Mouse (Mus musculus) cerebellum, postnatal 14 days (tissue): ENCODE measurements around the gene Btg1.
A peak's percentile ranks its signal among the peaks of the same experiment; 100 is the strongest.

Experiments used
- DNase-seq, 2 experiments: peaks; one replicate each; pipeline ENCODE4 v3.0.0; 2021; ENCODE audit warnings: mixed read lengths in 2 of 2

Gene Btg1

GRCm38 (mm10) chr10:96616709-96617116 lies at the start of gene Btg1:
Gene Btg1 (plus strand): TSS chr10:96617006.
- peak; percentile 100 for DNase-seq

GRCm38 (mm10) chr10:96569469-96569868 lies 47.3 kb upstream of the Btg1 start:
- DNase-seq: no peak

DNA sequence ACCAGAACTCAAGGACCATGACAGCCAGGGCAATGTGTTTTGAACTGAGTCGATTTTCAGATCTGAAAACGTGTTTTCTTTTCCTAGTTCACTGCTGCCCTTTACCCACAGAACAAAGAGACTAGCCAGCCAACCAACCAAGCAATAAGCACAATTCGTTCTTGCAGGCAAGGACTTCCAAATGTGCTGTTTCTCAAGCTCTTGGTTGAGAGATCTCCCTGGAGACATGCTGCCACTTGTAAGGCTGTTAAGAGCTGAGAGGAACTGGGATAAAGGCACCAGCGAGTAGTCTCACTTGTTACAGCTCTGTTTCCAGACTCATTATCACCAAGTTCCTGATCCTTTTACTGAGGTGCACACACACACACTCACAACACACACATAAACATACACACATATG lies 45.6 kb upstream of the Btg1 start:
- no peak for DNase-seq

DNA sequence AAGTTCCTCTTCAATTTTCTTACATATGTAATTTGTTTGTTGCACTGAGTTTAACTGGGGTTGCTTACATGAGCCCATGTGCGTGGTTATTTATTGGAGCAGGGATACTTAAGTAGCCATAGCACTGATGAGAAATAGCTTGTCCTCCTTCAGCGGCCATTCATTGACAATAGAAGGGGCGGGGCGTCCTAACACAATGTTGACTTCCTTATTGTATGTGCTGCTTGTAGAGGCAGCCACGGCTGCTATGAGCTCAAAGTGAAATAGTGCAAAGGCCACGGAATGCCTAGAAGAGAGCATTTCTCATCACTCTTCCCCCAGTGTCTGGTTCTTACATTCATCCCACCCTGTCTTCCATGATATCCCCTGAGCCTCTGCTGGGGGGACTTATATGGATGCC lies 42.0 kb upstream of the Btg1 start:
- DNase-seq: no peak

- no peak for DNase-seq
Measured at GRCm38 (mm10) chr10:96575338-96575737, 41.5 kb upstream of the Btg1 start.

- no peak for DNase-seq
Measured at GRCm38 (mm10) chr10:96578924-96579323, 37.9 kb upstream of the Btg1 start.

DNA sequence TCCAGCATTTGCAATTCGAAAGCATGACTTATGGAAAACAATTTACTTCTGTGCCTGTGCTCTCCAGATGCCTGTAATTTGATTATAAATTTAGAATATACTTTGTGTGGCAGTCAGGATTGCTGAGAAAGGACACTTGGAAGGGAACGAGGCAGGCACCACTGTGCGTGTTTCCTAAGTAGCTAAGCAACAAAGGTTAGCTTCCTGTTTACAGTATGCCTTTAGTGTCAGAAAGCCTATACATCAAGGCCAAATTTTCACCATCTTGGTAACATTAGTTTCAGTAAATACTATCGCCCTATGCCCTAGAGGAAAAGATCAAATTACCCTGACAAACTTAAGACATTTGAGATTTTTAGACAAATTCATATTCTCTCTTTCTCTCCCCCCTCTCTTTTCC lies 37.4 kb upstream of the Btg1 start:
- peak in 1 of 2 experiments; percentile 5 for DNase-seq

- peak; percentile 21 to 32 for DNase-seq
Measured at GRCm38 (mm10) chr10:96580246-96580645, 36.6 kb upstream of the Btg1 start.

- no peak for DNase-seq
Measured at GRCm38 (mm10) chr10:96581232-96581631, 35.6 kb upstream of the Btg1 start.

GRCm38 (mm10) chr10:96586191-96586880 lies 30.5 kb upstream of the Btg1 start:
- no peak for DNase-seq

- no peak for DNase-seq
Measured at GRCm38 (mm10) chr10:96586881-96587217, 30.0 kb upstream of the Btg1 start.

GRCm38 (mm10) chr10:96588233-96588632 lies 28.6 kb upstream of the Btg1 start:
- no peak for DNase-seq

- DNase-seq: no peak
Measured at GRCm38 (mm10) chr10:96589781-96590180, 27.0 kb upstream of the Btg1 start.

GRCm38 (mm10) chr10:96592089-96592488 lies 24.7 kb upstream of the Btg1 start:
- no peak for DNase-seq

DNA sequence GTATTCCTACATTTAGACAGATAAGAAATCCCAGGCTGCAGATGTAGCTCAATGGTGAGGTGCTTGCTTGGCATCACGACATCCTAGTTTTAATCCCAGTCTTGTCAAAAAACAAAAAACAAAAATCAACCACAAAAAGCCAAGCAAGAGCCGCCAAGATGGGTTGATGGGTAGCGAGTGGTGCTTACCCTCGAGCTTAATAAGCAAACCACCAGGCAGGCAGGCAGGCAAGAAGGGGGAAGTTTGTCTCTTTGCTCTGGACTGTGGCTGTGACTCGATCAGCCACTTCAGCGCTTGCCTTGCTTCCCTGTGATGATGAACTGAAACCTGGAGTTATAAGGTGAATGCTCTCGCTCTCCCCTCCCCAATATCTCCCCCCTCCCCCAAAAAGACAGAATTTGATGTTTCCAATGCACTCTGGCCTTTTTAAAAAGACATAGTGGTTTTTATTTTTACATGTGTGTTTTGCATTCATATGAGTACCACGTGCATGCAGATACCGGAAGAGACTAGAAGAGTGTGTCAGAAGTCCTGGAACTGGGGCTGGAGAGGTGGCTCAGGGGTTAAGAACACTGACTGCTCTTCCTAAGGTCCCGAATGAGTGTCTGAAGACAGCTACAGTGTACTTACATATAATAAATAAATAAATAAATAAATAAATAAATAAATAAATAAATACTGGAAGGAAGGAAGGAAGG lies 21.2 kb upstream of the Btg1 start:
- DNase-seq: no peak

- DNase-seq: no peak
Measured at GRCm38 (mm10) chr10:96596411-96596810, 20.4 kb upstream of the Btg1 start.

DNA sequence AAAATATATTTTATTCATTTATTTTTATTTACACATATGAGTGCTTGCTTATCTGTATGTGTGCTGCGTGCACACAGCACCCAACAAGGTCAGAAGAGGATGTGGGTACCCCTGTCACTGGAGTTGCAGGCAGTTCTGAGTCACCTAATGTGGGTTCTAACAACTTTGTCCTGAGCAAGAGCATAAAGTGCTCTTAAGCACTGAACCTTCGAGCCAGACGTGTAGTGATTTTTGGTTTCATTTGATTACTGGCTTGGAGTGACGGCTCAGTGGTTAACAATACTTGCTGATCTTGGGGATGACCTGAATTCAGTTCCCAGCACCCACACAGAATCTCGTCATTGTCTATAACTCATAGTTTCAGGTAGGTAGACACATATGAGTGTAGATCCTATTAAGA lies 17.2 kb upstream of the Btg1 start:
- no peak for DNase-seq

- no peak for DNase-seq
Measured at GRCm38 (mm10) chr10:96601670-96602069, 15.1 kb upstream of the Btg1 start.

DNA sequence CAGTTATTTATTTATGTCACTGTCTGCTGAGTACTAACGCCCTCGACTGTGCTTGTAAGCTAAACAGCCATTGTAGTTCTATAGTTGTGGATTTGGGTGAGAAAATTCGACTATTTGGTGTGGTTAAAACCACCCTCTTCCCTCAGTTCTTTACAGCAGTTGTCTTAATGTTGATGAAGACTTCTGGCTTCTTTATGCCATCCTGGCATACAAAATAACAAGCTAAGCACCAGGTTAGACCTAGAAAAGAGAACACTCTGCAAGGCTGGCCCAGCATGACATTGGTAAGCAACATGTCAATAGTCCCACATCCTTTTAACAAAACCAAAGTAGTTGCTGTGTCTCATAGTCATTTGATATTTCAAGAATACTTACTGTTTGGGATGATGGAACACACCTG lies 14.5 kb upstream of the Btg1 start:
- DNase-seq: no peak

- DNase-seq: no peak
Measured at GRCm38 (mm10) chr10:96605168-96605567, 11.6 kb upstream of the Btg1 start.

GRCm38 (mm10) chr10:96605856-96606255 lies 10.9 kb upstream of the Btg1 start:
- DNase-seq: no peak

DNA sequence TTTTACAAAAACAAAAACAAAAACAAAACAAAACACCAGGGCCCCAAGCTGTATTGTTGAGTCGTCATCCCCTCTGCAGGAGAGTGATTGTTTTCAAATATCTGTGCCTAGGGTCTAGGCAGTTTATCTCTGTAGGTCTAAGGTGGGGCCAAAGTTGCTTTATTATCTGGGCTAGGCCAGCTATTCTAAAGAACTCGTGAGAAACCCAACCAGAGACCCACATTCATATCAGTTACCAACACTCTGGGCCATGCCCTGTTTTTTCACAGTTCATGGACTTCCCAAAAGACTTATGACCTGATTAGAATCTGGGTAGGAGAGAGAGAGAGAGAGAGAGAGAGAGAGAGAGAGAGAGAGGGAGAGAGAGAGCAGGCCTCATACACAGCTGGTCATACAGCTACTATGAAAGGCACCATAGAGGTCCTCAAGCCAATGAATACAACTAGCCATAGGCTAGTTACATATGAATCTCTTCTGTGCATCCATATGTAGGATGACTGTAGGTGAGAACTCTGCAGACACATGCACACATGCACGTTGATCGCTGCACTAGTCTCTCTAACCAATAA lies 9.1 kb upstream of the Btg1 start:
- no peak for DNase-seq

DNA sequence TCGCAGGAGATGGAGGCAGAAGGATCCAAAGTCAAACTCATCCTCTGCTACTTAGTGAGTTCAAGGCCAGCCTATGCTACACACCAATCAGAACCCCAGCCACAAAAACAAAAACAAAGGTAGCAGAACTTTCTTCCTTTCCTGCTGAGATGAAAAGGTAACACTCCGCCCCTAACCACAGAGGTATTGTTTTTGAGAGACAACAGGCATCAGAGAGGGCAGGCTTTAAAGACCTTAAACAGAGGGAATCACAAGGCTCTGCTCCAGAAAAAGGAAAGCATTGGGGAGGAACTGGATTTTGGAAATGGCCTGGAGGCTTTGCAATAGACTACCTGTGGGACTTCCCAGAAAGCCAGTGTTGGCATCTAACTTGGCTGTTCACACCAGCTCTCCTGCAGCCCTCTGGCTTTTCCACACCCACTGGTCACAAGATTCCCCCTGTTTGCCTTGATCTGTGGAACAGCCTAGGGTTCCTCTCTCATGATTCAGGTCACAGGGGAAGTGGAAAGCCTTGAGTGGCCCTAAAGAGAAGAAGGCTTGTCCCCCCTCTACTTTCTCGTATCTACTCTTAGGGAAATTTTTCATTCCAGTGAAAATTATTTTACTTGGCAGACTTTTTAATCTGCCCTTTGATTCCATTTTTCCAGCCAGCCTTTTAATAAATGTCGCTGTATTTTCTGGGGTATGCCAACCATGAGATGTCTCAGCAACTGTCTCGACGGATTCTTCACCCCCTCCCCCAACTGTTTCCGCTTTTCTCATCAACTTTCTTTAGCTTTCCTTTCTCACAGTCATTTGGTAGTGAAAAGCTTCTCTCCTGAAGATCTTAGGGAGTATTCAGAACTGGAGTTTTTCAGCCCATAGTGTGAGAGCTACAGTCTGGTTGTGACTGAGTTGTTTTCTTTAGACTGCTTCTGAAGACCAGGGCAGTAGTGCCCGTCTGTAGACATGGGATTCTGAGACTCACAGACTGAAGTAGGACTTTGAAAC lies 7.2 kb upstream of the Btg1 start:
- no peak for DNase-seq
